Mouse (Mus musculus): ENCODE measurements around the gene Spaca1. TPM values are rescaled to one million over a fixed set of nuclear protein-coding genes. Genes with fewer than 3 reads are reported as not detected.
"Not testable (repeated sequence)": the region's sequence is repeated elsewhere in the genome, so short reads cannot be mapped to it uniquely, and the experiment has no call there.

The Spaca1 gene
- total RNA-seq (2021), result 0.30 TPM in 2 replicates
- long read RNA-seq, experiment 1, result 0 reads
- long read RNA-seq, experiment 2, partial matches to known transcripts, result 0 of 1 reads
- long read RNA-seq, experiment 2, other reads (novel, unspliced or antisense), result 0 of 1 reads

DNA sequence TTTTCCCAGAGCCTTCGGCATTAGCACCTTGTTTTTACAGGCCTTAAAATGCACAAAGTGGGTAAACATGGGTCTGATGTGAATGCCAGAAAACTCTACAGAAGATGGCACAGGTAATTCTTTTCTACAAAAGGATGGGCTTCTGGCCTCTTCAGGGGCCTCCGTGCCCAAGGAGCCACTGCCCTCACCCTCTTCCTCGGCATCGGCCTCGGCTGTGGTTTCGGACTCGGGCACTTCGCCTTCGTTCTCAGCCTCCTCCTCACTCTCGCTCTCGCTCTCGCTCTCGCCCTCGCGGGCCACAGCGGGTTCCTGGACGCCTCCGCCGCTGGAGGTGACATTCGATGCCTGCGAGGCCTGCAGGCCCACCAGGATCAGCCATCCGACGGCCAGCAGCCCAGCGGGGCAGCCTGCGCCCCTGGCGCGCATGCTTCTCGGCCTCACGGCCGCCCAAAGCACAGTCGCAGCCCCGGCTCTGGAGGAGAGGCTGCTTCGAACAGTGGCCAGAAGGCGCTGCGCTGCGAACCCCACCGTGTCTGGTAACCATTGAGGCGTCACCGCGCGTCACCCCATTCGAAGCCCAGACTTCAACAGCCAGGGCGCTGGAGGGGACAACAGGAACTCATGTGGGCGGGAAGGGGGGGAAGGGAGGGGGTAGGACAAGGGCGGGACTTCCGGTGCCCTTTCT is at the start of gene Spaca1:
Gene Spaca1 (minus strand): TSS at position 621 of the 685 bp plus-strand sequence.
- no peak for DNase-seq

DNA sequence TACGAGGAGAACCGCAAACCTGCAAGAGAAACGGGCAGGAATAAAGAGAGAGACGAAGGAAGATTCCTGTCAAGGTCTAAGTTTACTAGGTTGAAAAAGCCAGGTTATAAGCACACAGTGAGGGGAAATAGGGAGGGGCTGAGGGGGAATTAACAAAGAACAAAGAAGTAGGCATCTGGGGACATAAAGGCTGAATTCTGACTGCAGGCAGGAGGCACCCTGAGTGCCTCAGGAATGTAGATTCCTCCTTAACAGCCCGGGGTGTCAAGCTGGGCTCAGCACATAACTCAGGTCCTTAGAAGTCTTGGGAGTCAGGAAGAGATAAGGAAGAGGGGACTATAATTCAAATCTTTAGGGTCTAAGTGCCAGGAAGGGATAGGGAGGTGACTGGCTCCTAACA is 37.3 kb upstream of the Spaca1 start:
- DNase-seq, result not testable (repeated sequence)

DNA sequence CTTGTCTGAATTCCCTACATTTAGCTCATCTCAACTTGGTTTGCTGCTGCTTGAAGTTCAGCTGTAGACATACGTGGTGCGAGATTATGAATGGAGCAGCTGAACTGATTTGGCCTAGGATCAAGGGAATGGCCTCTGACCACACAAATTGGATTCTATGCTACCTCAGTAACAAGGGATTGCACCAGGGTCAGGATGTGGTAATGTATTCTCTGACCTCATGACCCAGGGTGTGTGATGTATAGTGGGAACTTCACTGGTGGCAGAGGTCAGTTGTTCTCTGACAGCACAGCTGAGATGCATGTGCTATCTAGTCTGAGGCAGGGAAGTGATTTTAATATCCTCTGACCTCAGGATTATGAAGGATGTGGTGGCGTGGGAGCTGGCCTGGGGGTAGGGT is 31.1 kb upstream of the Spaca1 start:
- DNase-seq, result no peak

DNA sequence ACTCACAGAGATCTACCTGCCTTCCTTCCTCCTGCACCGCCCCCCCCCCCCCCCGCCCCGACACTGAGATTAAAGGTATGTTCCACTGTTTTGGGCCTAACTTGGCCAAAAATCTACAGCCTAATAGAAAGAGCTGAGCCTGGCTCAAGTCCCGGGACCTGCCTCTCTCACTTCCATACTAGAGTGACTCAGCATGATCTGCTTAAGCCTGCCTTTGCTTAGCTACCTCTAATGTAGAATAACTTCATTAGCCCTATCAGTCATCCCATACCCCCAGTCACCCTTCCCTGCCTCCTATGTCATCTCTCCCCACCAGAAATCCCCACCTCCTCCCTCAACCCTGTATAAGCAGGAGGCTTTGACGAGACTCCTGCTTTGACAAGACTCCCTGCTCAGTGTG is 19.0 kb upstream of the Spaca1 start:
- DNase-seq, result no peak

DNA sequence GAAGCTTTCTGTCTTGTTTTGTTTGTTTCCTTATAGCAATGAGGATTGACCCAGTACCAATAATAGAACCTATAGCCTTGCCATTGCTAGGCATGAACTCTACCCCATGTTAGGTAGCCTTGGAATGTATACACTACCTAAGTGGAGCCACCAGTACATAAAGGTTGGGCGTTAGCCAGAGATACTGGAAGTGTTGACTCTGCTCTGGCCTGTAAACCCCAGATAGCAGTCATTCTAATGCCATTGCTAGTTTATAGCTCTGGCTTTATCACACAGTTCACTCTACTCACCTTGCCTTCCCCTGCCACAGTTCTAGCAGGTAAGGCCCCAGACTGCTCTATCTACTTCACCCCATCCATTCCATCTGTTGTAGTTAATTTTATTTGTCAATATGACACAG is 8.3 kb upstream of the Spaca1 start:
- no peak for DNase-seq

DNA sequence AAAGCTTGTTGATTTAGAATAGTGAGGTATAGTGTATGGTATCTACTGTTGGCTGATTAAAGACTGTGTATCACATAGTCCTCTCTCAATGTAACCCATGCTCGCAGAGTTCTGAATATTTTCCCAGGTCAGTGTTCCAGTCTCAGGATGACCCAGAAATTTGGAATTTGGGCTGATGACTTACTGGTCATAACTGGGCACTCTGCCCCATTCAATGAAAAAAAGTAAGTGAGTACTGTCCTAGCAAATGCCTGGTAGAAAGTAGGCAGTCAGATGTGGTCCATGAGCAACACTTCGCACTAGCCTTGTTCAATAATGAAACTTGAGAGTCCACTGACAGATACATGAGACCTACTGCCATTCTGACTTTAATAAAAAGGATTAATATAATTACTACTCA is 23.2 kb downstream of the Spaca1 start:
- no peak for DNase-seq

DNA sequence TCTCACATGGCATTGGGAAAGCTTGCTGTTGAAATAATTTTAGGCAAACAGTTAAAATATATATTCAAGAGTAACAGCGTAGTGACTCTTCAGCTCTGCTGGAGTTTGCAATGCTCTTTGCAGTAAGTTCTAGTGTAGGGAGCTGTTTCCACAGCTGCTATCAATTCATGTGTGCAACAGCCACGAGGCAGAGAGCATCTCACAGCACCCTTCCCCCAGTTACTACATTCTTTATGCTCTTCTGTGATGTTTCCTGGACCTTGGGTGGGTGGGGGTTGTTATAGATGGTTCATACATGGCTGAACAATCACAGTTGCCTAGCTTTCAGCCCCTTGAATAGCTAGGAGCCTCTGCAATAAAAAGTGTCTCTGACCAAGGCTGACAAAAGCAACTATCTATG is 28.5 kb downstream of the Spaca1 start:
- DNase-seq, result no peak

DNA sequence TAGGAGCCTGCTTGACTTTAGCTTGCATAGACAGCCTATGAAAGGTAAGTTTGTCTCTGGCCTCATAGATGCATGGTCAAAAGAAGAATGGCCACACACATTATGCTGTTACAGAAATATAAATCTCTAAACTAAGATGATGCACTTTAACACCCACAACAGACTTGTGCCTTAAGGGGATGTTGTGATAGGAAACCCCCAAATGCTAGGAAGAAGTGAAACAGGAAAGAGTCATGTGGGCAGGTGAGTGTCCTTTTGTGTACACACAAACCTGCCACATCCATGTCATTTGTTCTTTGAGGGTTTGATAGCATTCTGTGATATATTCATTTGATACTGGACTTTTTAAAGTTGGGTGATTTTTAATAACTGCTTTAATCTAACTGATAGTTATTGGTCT is 53.6 kb downstream of the Spaca1 start:
- no peak for DNase-seq

DNA sequence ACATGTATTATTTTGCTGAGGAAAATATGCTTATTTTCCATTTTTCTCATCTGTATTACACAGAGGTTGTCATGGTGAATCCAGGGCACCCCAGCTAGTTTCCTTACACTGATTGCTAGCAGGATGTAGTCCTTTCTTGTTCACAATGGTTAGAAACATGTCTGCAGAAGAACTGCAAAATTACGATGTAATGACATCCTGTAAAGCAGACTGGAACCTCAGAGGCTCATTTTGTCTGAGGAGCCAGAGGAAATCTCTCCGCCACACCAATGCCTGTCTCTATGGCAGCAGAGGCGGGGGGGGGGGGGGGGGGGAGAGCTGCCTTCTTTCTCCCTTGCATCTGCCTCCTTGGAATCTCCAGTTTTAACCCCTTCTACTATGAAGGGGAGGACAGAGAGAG is 57.3 kb downstream of the Spaca1 start:
- DNase-seq, result no peak

DNA sequence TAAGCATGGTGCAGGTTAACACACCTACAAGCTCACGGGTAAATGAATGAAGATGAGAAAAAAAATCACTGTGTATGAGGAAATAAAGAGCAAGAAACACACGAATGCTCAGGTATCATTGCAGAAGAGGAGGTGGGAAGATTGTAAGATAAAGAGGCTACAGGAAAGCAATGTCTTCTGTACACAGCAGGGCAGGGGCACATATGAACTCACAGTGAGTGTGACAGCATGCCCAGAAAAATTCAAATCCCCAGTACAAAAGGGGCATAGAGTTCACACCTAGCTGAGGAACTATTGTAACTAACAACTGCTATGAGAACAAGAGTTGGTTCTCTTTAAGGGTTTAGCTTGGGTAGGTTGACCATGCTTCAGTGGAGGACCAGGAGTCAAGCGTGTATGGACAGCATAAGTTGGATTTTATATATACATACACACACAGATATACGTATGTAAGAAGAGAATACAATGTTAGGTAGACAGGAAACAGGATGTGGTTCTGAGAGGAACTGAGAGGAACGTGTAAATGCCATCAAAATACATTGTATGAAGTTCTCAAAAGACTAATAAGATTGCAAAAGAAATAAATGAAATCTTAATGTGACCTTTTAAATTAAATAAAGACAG is 61.4 kb downstream of the Spaca1 start:
- no peak for DNase-seq

Other genes with a start within 250 kb of the Spaca1 start
- gene Cnr1, start 125.6 kb downstream of the Spaca1 start, total RNA-seq (2021), result 27.6 and 30.8 TPM in 2 replicates

Measured in adrenal gland, postnatal 14 days (tissue).